Mouse (Mus musculus) midbrain, embryonic 10.5 days (tissue): Measurements from ENCODE around the gene Uox. TPM values are rescaled to one million over a fixed set of nuclear protein-coding genes. Genes with fewer than 3 reads are reported as not detected.

Source experiments
- DNase-seq: peaks from one replicate; pipeline ENCODE4 v3.0.0-alpha.2; 2017; ENCODE audit warnings: low spot score
- H3K27ac ChIP-seq: fragments of 300-500 bp; sonication (generic); replicated peaks from 2 replicates; pipeline ENCODE4 v1.5.1; 2016; ENCODE audit warnings: mild to moderate bottlenecking
- H3K27me3 ChIP-seq: fragments of 300-500 bp; sonication (generic); 2 replicates; pipeline ENCODE4 v1.6.1; 2016; ENCODE audit warnings: low read depth, mild to moderate bottlenecking; ENCODE audit not compliant: poor library complexity, severe bottlenecking
- H3K36me3 ChIP-seq: fragments of 300-500 bp; sonication (generic); 2 replicates; pipeline ENCODE4 v1.6.1; 2016; ENCODE audit warnings: mild to moderate bottlenecking, moderate library complexity
- H3K4me1 ChIP-seq: fragments of 300-500 bp; sonication (generic); 2 replicates; pipeline ENCODE4 v1.6.1; 2016
- H3K4me3 ChIP-seq: fragments of 300-500 bp; sonication (generic); 2 replicates; pipeline ENCODE4 v1.5.1; 2016; ENCODE audit warnings: mild to moderate bottlenecking, moderate library complexity
- H3K9me3 ChIP-seq: fragments of 300-500 bp; sonication (generic); replicated peaks from 2 replicates; pipeline ENCODE4 v1.6.1; 2016; ENCODE audit warnings: mild to moderate bottlenecking
- WGBS: fragments of 180-500 bp; shearing (Covaris S2); methylation state at CpG from one replicate; pipeline ENCODE4 v1.1.7; 2016; 5-methylcytosine and 5-hydroxymethylcytosine counted together
- polyA plus RNA-seq: library from polyadenylated mRNA; unstranded; fragments of >200 nt; fragmentation: Nextera tagmentation; extraction: Ambion mirVana; gene quantifications from 2 replicates; pipeline ENCODE4 v1.2.1, GENCODE M21; 2016

The Uox gene
- polyA plus RNA-seq, 1 experiment from 2014 or later, result not detected

DNA sequence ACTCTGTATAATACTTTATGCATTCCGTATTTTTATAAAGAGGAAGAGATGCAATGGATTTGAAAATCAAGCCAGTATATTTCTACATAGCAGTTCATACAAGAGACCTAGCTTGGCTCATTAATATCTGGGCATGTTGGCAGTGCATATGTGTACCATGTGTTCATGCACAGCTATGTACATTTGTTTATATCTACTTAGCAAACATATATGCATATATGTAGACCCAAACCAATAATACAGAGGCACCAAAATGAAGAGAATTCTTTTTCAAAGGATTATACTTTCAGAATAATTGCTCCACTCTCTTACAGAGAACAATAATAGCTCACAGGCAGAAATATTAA lies 5.2 kb upstream of the Uox start:
- peaks cover 11% of the 10 kb centered on the region for H3K4me1 ChIP-seq
- DNase-seq, result no peak
- WGBS, result 90% methylated on average over 1 of the region's 1 CpGs
- no peak overlapping the region; the same call in 1 of the 2 replicates for H3K27ac ChIP-seq
- H3K9me3 ChIP-seq, result no peaks in the 10 kb centered on the region
- no peaks in the 10 kb centered on the region for H3K36me3 ChIP-seq
- no peak overlapping the region for H3K4me3 ChIP-seq
- H3K27me3 ChIP-seq, result no peaks in the 10 kb centered on the region

DNA sequence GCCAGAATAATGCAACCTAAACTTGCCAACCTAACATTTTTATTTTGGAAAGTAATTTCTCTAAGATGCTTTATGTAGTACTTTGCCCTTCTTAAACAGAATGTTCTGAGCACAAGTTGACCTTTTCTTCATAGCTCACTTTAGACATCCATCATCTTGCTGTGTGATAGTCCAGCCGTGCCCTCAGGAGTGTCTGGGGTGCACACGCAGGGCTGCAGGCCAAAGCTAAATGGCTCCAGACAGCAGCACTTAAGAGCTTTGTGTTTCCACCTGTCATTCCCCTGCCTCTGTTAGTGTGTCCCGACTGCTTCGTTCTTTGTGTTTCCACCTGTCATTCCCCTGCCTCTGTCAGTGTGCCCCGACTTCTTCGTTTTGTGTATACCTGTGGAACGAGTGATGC lies 2.9 kb upstream of the Uox start:
- no peaks in the 10 kb centered on the region for H3K9me3 ChIP-seq
- no peak overlapping the region for H3K4me3 ChIP-seq
- DNase-seq, result no peak
- H3K27ac ChIP-seq, result no peak overlapping the region
- peaks cover 11% of the 10 kb centered on the region for H3K4me1 ChIP-seq
- WGBS, result 86% methylated on average over 7 of the region's 7 CpGs
- H3K27me3 ChIP-seq, result no peaks in the 10 kb centered on the region
- no peaks in the 10 kb centered on the region for H3K36me3 ChIP-seq

DNA sequence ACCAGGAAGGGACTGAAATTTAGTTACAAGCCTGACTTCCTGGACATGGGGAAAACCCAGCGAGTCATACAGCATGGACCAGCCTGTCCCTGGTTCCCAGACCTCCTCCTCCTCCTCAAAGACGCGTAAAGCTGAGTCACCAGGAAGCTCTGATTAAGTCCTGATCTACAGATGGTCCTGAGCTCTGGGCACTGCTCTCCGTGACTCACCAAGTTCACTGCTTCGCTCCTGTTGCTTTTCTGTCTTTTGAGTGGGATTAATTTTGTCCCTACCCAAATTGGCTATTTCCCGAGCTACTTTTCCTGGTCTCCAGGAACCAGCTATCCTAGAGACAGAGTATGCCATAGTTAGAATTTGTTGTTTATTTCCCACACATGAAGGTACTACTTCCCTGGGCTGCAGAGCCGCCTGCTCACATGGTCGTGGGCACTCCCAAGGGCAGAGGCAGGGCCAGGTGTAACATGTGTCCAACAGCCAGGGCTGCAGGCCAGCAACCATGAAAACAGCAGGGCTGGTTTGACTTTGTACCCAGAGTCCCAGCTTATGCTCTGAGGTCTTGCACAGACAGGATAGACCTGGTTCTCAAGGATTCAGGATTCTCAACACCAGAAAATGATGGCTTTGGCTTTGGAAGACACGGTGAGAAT lies 2.2 kb upstream of the Uox start:
- Histone ChIP-seq H3K9me3 (no peaks in the 10 kb centered on the region), H3K27me3 (no peaks in the 10 kb centered on the region), H3K4me1 (peaks cover 11% of the 10 kb centered on the region), H3K36me3 (no peaks in the 10 kb centered on the region), H3K4me3 (no peak overlapping the region), H3K27ac (no peak overlapping the region)
- WGBS, result 84% methylated on average over 9 of the region's 9 CpGs
- DNase-seq, result no peak

DNA sequence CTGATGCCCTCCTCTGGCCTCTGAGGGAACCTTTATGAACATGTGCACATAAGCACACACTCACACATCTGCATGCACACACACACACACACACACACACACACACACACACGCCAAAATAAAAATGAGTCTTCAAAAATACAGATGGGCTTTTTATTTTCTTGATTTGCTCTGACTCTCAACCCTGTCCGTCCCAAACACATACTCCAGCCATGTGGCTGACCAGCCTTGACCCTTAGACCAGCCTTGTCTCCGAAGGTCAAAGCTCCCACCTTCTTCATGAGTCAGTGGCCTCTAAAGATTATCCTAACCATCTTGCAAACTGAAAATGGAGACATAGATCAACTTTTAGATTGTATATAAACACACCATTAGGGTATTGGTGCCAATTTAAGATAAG lies 632 bp upstream of the Uox start:
- H3K9me3 ChIP-seq, result no peaks in the 10 kb centered on the region
- H3K4me3 ChIP-seq, result no peak overlapping the region
- no peak for DNase-seq
- H3K27me3 ChIP-seq, result no peaks in the 10 kb centered on the region
- no peaks in the 10 kb centered on the region for H3K36me3 ChIP-seq
- H3K27ac ChIP-seq, result no peak overlapping the region
- H3K4me1 ChIP-seq, result peaks cover 5% of the 10 kb centered on the region
- WGBS, result 95% methylated on average over 3 of the region's 3 CpGs

DNA sequence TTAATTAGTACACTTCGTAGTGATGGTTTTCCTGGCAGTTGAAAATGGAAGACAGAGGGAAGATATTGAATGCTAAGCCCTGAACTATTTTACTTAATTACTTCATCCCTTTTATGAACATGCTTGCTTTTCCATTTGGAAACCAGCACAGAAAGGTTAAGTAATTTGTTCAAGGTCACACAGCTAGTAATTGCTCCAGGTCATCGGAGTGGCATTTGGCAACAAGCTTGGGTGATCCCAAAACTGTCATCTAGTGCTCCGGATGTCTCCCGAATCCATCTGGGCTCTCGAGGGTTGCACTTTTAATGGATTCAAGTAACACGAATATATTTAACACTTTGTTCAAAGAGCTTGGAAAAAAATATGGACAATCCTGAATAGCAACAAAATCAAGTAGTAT lies 713 bp downstream of the Uox start:
- Histone ChIP-seq H3K9me3 (no peaks in the 10 kb centered on the region), H3K36me3 (no peaks in the 10 kb centered on the region), H3K27ac (no peak overlapping the region), H3K4me3 (no peak overlapping the region), H3K4me1 (0 out of 2 replicates have a peak, but pooled peaks cover under 1% of the 10 kb centered on the region), H3K27me3 (no peaks in the 10 kb centered on the region)
- no peak for DNase-seq
- 92% methylated on average over 6 of the region's 6 CpGs for WGBS

DNA sequence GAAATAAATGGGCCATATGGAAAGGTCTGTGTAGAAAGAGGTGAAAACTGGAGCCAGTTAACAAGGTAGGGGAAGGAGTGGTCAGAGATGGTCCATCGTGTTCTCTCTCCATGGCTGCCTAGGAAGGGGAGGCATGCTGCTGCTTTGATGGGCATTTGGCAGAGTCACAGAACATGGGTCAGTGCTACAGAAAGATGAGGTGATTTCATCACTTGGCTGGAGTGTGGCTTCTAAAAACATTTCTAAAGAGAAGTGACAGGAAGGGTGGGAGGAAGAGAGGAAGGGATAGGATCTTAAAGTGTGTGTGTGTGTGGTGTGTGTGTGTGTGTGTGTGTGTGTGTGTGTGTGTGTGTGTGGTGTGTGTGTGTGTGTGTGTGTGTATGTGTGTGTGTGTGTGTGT lies 1.1 kb downstream of the Uox start:
- no peak overlapping the region for H3K4me3 ChIP-seq
- WGBS, result 87% methylated on average over 1 of the region's 1 CpGs
- no peak for DNase-seq
- H3K36me3 ChIP-seq, result no peaks in the 10 kb centered on the region
- H3K4me1 ChIP-seq, result no peaks in the 10 kb centered on the region
- H3K27ac ChIP-seq, result no peak overlapping the region
- H3K9me3 ChIP-seq, result no peaks in the 10 kb centered on the region
- no peaks in the 10 kb centered on the region for H3K27me3 ChIP-seq

DNA sequence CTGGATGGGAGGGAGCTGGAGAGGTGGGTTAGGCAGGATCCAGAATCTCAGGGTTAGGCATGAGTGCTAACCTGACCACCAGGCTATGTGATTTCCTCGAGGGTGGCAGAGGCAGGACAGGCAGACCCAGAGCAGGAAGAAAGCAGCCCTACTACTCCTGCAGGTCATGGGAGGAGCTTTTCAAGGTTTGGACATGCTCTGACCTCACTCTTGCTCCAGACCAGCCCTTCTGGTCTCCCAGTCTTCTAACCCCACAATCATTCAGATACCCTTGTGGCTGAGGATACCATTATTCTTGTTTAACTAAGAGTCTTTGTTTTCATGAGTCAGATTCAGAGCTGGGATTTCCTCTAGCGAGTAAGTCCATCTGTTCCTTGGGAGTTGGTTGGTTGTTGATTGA lies 7.4 kb downstream of the Uox start:
- Histone ChIP-seq H3K4me3 (no peak overlapping the region), H3K27me3 (no peaks in the 10 kb centered on the region), H3K27ac (no peak overlapping the region), H3K4me1 (no peaks in the 10 kb centered on the region), H3K36me3 (no peaks in the 10 kb centered on the region), H3K9me3 (no peaks in the 10 kb centered on the region)
- DNase-seq, result no peak
- 64% methylated on average over 2 of the region's 2 CpGs for WGBS

DNA sequence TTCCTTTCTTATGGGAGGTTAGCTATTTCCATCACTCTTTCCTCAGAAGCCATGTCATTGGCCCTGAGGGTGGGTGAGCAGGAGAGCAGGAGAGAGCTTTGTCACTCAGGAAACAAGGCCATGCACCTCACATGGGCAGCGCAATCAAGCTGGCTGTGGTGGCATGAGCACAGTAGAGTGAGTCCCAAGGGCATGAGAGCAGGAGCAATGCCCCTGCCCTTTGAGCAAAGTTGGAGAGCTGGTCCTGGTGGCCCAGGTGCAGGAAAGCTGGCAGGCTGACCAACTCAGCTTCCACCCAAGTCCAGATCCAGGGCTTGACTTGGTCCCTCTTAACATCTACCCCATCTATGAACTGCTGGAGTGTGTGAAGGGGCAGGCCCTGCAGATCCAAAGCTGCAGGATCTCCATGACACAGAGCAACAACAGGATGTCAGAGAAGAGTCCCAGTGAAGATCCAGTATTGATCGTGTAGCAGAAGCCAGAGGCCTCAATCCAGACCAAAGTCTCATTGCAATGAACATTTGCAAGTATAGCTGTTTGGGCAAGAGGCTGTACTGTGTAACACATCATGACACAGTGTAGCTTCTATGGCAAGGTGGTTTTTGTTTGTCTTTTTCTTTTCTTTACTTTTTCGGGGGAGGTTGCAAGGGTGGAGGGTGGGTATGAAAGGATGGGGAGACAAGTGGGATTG lies 10.0 kb downstream of the Uox start:
- 86% methylated on average over 3 of the region's 3 CpGs for WGBS
- Histone ChIP-seq H3K4me1 (no peaks in the 10 kb centered on the region), H3K9me3 (no peaks in the 10 kb centered on the region), H3K27ac (no peak overlapping the region), H3K4me3 (no peak overlapping the region), H3K27me3 (no peaks in the 10 kb centered on the region), H3K36me3 (no peaks in the 10 kb centered on the region)
- no peak for DNase-seq

DNA sequence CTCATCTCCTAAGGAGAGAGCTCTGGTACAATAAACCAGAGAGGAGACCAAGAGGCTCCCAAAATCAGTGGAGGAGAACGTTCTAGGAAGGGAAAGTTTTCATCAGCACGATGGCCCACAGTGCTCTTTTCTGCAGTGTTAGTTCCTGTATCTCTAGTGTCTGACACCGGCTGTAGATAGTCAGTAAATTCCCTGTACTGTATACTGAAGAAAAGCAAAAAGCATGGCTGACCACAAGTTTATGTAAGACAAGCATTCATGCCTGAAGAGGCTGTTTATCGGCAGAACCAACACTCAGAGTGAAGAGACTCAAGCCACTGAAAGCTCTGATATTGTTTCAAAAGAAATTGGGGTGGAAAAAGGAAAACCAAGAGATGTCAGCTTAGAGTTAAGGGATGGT lies 13.3 kb downstream of the Uox start:
- H3K27ac ChIP-seq, result no peak overlapping the region
- no peaks in the 10 kb centered on the region for H3K27me3 ChIP-seq
- no peaks in the 10 kb centered on the region for H3K9me3 ChIP-seq
- DNase-seq, result no peak
- no peaks in the 10 kb centered on the region for H3K36me3 ChIP-seq
- no peak overlapping the region for H3K4me3 ChIP-seq
- 87% methylated on average over 4 of the region's 4 CpGs for WGBS
- H3K4me1 ChIP-seq, result no peaks in the 10 kb centered on the region

DNA sequence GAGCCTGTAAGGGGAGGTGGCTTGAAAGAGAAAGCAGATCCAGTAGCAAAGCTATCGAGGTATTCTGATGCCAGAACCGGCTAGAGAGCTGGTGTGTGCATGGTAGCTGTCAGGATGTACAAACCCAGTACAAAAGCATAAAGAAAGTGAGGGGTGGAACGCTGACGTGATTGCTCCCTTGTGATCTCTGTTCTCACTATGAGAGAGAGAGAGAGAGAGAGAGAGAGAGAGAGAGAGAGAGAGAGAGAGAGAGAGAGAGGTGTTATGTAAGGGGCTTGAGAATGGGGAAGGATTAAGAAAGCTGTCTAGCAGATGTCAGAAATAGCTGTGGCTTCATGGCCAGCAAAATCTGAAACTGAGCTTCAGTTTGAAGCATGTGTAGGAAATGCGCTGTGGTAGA lies 13.7 kb downstream of the Uox start:
- no peaks in the 10 kb centered on the region for H3K36me3 ChIP-seq
- 78% methylated on average over 5 of the region's 5 CpGs for WGBS

DNA sequence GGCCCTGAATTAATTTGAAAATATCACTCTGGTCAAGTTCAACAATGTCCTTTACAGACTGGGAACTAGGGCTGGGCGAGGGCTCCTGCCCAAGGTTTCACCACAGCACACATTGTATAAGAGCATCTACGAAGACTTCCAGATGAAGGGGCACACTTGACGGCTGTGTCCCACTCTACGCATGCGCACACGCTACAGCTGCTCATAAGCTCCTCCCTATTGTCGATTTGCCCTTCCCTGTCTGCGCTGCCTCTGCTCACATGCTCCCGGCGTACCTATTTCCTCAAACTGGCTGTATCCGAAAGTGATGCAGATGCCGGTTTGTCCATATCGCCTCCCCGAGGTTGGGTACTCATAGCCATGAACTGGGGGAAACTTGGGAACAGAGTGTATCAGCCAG lies 16.4 kb downstream of the Uox start:
- DNase-seq, result no peak
- 96% methylated on average over 14 of the region's 14 CpGs for WGBS
- Histone ChIP-seq H3K36me3 (no peaks in the 10 kb centered on the region), H3K4me1 (no peaks in the 10 kb centered on the region), H3K9me3 (no peaks in the 10 kb centered on the region), H3K4me3 (no peak overlapping the region), H3K27me3 (no peaks in the 10 kb centered on the region), H3K27ac (no peak overlapping the region)

More for the DNA sequence above, 13.7 kb downstream of the Uox start:
- DNase-seq, result no peak
- H3K4me1 ChIP-seq, result no peaks in the 10 kb centered on the region
- H3K4me3 ChIP-seq, result no peak overlapping the region
- H3K27ac ChIP-seq, result no peak overlapping the region
- H3K9me3 ChIP-seq, result no peaks in the 10 kb centered on the region
- no peaks in the 10 kb centered on the region for H3K27me3 ChIP-seq

DNA sequence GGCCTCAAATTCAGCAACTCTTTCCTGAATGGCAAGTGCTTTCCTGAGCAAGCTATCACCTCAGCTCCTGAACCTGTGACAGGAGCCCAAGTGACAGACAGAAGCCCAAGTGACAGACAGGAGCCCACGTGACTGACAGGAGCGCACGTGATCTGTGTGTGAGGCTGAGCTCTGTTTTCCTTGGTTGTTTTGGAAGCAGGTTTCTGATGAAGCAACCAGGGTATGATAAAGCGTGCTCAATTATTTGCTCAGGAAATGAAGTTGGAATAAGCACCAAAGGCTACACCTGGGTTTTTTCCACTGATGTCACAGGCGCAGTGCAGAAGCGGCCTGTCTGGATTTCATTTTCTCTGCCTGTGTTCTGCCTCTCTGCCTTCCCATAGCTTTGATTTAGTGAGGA lies 19.3 kb downstream of the Uox start:
- H3K27ac ChIP-seq, result no peak overlapping the region
- no peak overlapping the region for H3K4me3 ChIP-seq
- 90% methylated on average over 6 of the region's 6 CpGs for WGBS
- H3K9me3 ChIP-seq, result no peaks in the 10 kb centered on the region
- DNase-seq, result no peak
- H3K27me3 ChIP-seq, result no peaks in the 10 kb centered on the region
- H3K36me3 ChIP-seq, result no peaks in the 10 kb centered on the region
- no peaks in the 10 kb centered on the region for H3K4me1 ChIP-seq

DNA sequence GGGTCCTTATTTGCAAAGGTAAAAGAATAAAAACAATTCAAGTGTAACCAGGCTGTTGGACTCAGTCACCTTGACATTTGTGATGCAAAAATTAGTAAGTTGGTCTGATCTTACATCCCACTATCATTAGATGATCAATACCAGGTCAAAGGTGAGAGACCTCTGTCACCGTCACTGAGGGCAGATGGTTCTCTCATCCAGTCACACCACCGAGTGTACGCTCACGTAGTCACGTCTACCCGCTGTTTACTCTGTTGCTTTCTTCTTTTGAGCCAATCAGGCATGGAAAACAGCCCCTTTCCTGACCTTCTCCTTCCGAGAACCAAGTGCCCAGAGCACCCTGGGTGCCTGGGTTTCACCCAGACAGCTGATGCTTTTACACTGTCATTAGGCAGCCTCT lies 20.9 kb downstream of the Uox start:
- WGBS, result 80% methylated on average over 7 of the region's 7 CpGs
- Histone ChIP-seq H3K36me3 (no peaks in the 10 kb centered on the region), H3K27ac (no peak overlapping the region), H3K4me3 (no peak overlapping the region), H3K4me1 (no peaks in the 10 kb centered on the region), H3K27me3 (no peaks in the 10 kb centered on the region), H3K9me3 (no peaks in the 10 kb centered on the region)
- DNase-seq, result no peak
